Mouse (Mus musculus) megakaryocyte, embryonic 14.5 days (primary cell): ENCODE data around the gene Micall2.

Experiments
- FLI1 ChIP-seq: IDR thresholded peaks from 2 replicates; pipeline ENCODE4 v1.6.1; 2012; ENCODE audit warnings: low read length, inconsistent platforms, mixed read lengths
- GATA1 ChIP-seq: IDR thresholded peaks from 3 replicates; pipeline ENCODE4 v1.6.1; 2012; ENCODE audit warnings: mixed read lengths, low read length, inconsistent platforms, borderline replicate concordance

GRCm38 (mm10) chr5:139668494-139668893, 67.6 kb downstream of the Micall2 start:
- no peak for TF ChIP-seq GATA1
- TF ChIP-seq FLI1 = no peak
